Mouse (Mus musculus) bone marrow macrophage, adult 2 months (primary cell): ENCODE measurements around the gene Farsa. TPM values are rescaled to one million over a fixed set of nuclear protein-coding genes. Genes with fewer than 3 reads are reported as not detected.
A peak's percentile ranks its signal among the peaks of the same experiment; 100 is the strongest.

ENCODE experiments used
- H3K27ac ChIP-seq: 2 replicates; pipeline ENCODE4 v1.5.1; 2012; ENCODE audit warnings: low read depth, low read length; ENCODE audit not compliant: insufficient read depth
- H3K4me1 ChIP-seq: 2 replicates; pipeline ENCODE4 v1.6.1; 2012; ENCODE audit warnings: low read length; ENCODE audit not compliant: control insufficient read depth, insufficient read depth
- H3K4me3 ChIP-seq: 2 replicates; pipeline ENCODE4 v1.5.1; 2012; ENCODE audit warnings: mild to moderate bottlenecking, low read length, moderate library complexity; ENCODE audit not compliant: insufficient read depth
- CTCF ChIP-seq: IDR thresholded peaks from 2 replicates; pipeline ENCODE4 v1.5.1; 2012; ENCODE audit warnings: low read depth, mild to moderate bottlenecking, low read length, moderate library complexity
- POLR2A ChIP-seq: IDR thresholded peaks from 2 replicates; pipeline ENCODE4 v1.6.1; 2012; ENCODE audit warnings: mild to moderate bottlenecking, low read depth, low read length, borderline replicate concordance
- polyA plus RNA-seq: library from polyadenylated mRNA; stranded (reverse); fragments of >200 nt; gene quantifications from 2 replicates; pipeline ENCODE4 v1.2.4, GENCODE M21; 2012; ENCODE audit not compliant: missing spikeins, insufficient read depth, insufficient read length

Farsa gene
- 23.1 and 30.5 TPM in 2 replicates for polyA plus RNA-seq

- peak within 1 kb of the TSS; percentile 69 for H3K27ac ChIP-seq
- TF ChIP-seq POLR2A (peak; percentile 29; the same call in 1 of the 2 replicates), CTCF (no peak)
- peaks cover 3% of the 10 kb centered on the region; the same call in 1 of the 2 replicates for H3K4me1 ChIP-seq
- peak within 1 kb of the TSS; percentile 89 for H3K4me3 ChIP-seq
These were observed at the start of gene Farsa for GRCm38 (mm10) chr8:84856864-84857441. Gene Farsa (plus strand): TSS chr8:84856989.

GRCm38 (mm10) chr8:84809109-84809940 is 47.5 kb upstream of the Farsa start:
- Histone ChIP-seq H3K27ac (no peak overlapping the region), H3K4me1 (no peaks in the 10 kb centered on the region), H3K4me3 (no peak overlapping the region)
- TF ChIP-seq POLR2A (no peak), CTCF (no peak)

- Histone ChIP-seq H3K4me1 (no peaks in the 10 kb centered on the region), H3K4me3 (no peak overlapping the region), H3K27ac (no peak overlapping the region)
- TF ChIP-seq CTCF (no peak), POLR2A (no peak)
These were observed 46.9 kb upstream of the Farsa start for GRCm38 (mm10) chr8:84809941-84810280.

- no peak for TF ChIP-seq POLR2A
- peak; percentile 58 for TF ChIP-seq CTCF
- Histone ChIP-seq H3K4me3 (peak overlapping the region; percentile 19; the same call in 1 of the 2 replicates), H3K27ac (no peak overlapping the region), H3K4me1 (peaks cover 5% of the 10 kb centered on the region)
These were observed 45.9 kb upstream of the Farsa start for GRCm38 (mm10) chr8:84810896-84811295.

DNA sequence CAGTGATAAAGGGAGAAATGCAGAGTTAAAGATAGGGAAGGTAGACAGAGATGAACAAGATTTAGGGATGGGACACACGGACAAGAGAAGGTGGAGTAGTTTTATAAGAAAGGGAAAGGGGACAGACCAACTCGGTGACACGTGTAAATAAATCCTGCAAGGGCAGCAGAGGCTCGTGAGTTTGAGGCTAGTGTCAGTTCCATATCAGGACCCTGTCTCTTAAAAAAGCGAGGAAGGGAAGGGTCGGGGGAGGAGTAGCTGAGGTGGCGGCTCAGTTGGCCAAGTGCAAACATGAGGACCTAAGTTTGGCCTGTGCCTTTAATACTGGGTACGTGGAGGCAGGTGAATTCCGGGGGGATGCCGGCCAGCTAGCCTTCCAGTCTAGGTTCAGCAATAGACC is 45.5 kb upstream of the Farsa start:
- Histone ChIP-seq H3K4me1 (peaks cover 5% of the 10 kb centered on the region), H3K27ac (no peak overlapping the region), H3K4me3 (peak overlapping the region; percentile 19; the same call in 1 of the 2 replicates)
- TF ChIP-seq CTCF (no peak), POLR2A (no peak)

DNA sequence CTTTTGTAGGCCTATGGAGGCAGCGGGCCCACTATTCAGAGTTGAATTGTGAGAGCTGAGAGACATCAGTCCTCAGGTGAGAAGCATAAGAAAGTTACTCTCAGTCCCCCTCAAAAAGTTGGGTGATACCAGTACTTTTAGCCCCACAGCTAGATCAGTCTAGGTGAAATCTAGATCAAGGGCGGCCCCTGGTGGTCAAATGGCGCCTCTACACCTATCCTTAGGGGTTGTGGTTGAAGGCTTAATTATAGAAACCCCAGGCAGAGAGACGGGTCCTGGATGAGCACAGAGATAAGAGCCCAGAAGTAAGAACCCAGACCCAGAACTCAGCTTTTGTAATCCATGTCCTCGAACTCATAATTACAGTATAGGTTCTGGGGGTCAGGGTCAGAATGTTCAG is 43.7 kb upstream of the Farsa start:
- Histone ChIP-seq H3K4me1 (peaks cover 5% of the 10 kb centered on the region), H3K27ac (no peak overlapping the region), H3K4me3 (no peak overlapping the region)
- TF ChIP-seq POLR2A (no peak), CTCF (peak; percentile 71)

- Histone ChIP-seq H3K27ac (no peak overlapping the region), H3K4me3 (no peak overlapping the region), H3K4me1 (peaks cover 5% of the 10 kb centered on the region)
- TF ChIP-seq POLR2A (no peak), CTCF (no peak)
These were observed 43.0 kb upstream of the Farsa start for GRCm38 (mm10) chr8:84813830-84814229.

DNA sequence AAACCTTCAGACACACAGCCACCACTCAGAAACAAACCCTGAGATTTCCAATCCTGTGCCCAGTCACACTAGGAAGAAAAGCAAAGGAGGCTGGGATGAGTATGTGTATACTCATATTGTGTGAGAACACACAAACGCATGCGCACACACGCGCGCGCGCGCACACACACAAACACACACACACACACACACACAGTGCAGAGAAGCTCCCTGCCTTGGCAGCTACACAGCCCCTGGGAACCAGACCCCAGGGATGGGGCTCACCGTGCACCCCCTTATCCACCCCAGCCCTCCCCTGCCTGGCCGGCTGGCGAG is 42.6 kb upstream of the Farsa start:
- H3K4me3 ChIP-seq: no peak overlapping the region
- no peak overlapping the region for H3K27ac ChIP-seq
- peaks cover 5% of the 10 kb centered on the region for H3K4me1 ChIP-seq
- TF ChIP-seq CTCF: no peak
- no peak for TF ChIP-seq POLR2A

- no peak for TF ChIP-seq CTCF
- no peak for TF ChIP-seq POLR2A
- Histone ChIP-seq H3K27ac (no peak overlapping the region), H3K4me1 (peaks cover 5% of the 10 kb centered on the region), H3K4me3 (no peak overlapping the region)
These were observed 42.0 kb upstream of the Farsa start for GRCm38 (mm10) chr8:84814555-84815441.
